Mouse (Mus musculus): ENCODE measurements around the gene Rita1.

Gene Rita1

DNA sequence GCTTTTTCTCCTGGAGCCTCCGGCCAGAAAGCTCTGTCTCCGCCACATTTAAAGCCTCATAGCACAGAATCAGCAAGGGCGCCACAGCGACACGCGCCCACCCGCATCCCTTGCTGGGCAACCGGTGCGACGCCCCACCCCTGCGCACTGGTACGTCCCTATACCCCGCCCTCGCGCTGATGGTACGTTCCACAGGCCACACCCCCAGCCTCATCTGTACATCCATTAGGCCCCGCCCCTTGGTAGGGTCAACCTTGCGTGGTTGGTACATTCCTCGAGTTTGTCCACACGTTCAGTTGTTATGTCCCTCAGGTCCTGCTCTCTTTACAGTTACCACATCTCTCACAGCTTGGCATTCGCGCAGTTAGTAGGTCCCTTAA lies at the start of gene Rita1, which contains the start of gene Ddx54:
TSS of gene Rita1 (minus strand) at position 148 of the 380 bp plus-strand sequence.
TSS of gene Ddx54 (plus strand) at position 298 of the 380 bp plus-strand sequence.
- peak; percentile 98 to 100 for DNase-seq (ENCODE audit: inconsistent age in 2 of 2, low spot score in 1 of 2)

DNA sequence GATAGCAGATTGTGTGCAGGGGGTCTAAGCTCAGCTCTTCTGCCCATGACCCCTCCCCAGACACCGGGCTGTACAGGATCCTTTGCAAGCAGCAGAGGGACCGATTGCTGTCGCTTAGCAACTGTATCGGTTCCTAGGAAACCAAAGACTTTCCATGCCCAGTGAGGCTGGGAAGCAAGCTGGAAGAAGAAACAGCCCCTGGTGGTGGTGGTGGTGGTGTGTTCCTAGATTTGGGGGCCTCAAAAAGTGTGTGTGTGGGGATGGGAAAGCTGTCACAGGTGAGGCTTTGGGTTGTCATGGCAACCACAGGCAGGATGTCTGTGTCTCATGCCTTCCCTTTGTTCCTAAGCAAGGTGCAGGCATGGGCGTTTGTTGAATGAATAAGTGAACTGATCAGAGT lies 48.4 kb upstream of the Rita1 start:
- no peak for DNase-seq (ENCODE audit: inconsistent age in 2 of 2, low spot score in 1 of 2)

DNA sequence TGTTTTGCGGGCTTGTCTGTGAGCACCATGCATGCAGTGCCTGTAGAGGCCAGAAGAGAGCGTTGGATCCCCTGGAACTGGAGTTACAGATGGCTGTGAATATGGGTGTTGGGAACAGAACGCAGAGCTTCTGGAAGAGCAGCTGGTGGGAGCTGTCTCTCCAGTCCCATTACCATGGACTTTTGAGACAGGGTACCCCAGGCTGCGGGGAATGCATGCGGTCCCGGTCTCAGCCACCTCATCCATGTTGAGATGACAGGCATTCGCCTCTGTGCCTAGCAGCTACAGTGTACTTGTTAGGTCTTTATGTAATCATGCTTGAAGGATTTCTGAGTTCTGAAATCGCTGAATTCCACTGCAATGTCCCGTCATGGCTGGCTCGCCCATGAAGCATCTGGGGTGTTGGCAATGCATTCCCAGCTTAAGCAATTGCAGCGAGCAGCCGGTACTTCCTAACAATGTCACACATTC lies 43.9 kb upstream of the Rita1 start:
- no peak for DNase-seq (ENCODE audit: inconsistent age in 2 of 2, low spot score in 1 of 2)

DNA sequence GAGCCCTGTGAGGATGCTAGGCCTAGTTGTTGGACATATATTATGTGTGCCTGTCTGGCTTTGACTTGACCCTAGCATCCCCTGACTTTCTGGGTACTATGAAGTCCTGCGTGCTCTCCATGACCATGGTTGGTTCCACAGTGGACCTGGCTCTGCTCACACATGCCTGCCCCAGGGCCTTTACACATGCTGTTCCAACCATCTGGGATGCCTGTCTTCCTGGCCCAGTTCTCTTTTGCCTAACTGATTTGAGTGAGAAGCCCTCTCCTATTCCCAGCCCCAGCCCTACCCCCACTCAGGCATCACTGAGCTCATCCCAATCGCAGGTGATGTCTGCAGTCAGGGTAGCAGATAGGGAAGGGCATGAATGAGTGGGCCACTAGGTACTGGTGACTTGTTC lies 41.5 kb upstream of the Rita1 start:
- no peak for DNase-seq (ENCODE audit: inconsistent age in 2 of 2, low spot score in 1 of 2)

DNA sequence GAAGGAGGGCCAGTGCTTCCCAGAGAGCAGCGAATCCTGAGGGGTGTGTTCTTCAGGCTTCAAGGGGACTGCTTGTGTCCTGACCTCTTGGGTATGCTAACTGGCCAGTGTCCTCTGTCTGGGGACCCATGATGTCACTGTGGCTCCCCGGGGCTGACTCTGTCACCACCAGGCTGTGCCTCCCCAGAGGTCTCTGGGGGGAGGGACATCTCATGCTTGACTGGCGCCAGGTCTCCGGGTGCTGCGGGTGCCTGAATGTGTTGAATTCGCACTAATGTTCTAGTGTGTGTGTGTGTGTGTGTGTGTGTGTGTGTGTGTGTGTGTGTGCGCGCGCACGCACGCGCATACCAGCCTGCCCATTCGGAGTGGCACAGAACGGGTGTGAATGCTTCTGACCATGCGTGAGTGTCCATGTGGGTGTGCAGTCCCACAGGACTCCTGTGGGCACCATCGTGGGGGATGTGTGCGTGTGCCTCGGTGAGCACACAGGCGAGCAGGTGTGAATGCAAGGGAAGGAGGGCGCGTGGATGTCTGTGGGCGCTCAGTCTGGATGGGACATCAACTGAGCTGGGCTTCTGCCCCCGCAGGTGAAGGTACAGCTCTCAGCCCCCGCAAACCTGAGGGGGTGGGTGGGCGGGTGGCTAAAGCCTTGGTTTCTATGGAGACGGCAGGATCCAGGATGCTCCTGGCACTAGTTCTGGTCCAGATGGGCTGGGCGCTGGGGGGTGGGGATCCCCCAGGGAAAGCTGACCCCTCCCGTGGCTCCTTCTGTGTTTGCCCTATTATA lies 40.7 kb upstream of the Rita1 start:
- DNase-seq (ENCODE audit: inconsistent age in 2 of 2, low spot score in 1 of 2) = no peak

DNA sequence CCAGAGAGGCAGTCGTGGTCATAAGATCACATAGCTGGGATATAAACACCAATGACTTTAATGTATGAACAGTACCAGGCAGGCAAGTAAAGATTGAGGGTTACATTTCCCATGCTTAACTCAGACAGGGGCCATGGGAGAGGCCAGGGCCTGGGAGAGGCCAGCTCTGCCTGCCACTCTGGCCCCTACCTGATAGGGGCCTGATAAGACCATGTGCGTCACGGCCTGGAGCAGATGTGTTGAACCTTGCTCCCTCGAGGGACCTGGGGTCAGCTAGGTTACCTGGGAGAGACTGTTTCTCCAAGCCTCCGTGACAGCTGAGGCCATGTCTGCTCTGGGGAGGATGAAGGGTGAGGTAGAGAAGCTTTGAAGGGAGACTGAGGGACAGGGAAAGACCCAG lies 38.8 kb upstream of the Rita1 start:
- DNase-seq (ENCODE audit: inconsistent age in 2 of 2, low spot score in 1 of 2) = no peak

DNA sequence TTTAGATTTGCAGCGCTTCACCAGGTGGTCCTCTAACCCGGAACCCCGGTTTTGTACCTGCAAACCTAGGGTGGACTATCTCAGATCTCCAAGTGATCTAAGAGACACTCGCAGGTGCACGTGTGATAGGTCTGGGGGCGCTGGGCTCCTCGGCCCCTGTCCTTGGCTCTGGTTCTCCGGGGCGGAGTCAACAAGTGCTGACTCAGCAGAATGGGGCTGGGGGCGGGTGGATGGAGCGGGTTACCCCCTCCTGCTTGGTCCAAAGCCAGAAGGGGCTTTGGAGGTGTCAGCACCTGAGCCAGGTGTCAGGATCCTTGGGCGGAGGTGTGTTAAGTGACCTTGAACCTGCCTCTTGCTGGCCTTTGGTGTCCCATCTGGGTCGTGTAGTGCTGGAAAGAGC lies 37.5 kb upstream of the Rita1 start:
- DNase-seq (ENCODE audit: inconsistent age in 2 of 2, low spot score in 1 of 2) = peak in 1 of 2 experiments; percentile 59

DNA sequence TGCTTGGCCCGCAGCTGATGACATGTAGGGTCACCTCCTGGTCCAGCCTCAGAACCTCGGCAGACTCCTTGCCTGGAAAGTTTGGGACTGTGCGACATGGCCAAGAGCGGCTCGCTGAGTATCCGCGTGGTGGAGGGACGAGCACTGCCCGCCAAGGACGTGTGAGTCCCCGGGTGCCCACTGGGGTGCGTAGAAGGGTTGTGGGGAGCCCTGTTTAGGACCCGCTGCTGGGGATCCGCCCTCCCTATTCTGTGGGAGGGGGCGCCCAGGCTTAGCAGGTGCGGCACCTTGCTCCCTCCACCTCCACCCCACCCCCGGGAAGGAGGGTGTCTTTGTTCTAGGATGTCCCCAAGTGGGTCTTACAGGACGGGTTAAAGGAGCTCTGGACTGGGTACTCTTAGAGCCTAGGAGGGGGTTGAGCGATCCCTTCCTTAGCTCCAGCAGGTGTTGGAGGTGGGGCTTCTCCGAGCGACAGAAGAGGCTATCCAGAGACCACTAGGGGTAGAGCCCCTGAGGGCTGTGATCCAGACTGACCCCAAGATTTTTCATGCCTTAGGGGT lies 37.1 kb upstream of the Rita1 start:
- DNase-seq (ENCODE audit: inconsistent age in 2 of 2, low spot score in 1 of 2) = no peak

DNA sequence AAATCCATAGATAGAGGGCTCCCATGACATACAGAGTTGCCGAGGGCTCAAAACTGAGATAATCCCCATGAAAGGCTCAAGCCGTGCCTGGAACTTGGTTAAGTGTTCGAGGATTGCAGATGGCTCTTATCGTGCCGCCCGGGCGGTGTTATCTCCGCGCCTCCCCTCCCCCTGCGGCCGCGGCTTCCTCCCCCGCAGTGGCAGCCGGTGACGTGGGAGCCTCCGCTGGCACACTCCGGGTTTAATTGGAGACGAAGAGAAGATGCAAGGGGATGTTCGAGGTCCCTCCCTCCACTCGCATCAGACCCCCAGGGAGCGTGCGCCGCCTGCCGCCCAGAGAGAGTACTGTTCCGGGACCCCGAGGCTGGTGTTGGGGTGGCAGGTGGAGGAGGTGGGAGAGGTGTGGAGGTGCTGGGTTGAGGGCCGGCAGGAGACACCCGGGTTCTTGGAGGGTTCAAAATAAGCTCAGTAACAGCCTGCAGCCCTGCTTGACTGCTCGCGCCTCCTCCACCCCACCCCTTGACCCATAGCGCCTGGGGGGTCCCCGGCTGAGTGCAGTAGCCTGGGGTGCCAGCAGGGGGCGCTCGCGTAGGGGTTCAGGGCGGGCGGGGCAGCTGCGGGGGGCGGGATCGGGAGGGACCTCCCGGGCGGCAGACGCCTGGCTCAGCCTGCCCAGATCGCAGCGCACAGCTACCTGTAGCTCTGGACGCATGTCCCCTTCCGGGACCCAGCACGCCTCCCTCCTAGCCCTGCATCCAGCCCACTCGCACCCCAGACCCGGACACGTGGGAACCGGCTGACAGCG lies 36.4 kb upstream of the Rita1 start, which contains the start of gene Rasal1:
TSS of gene Rasal1 (plus strand) at position 244 of the 805 bp plus-strand sequence.
- DNase-seq (ENCODE audit: inconsistent age in 2 of 2, low spot score in 1 of 2) = peak; percentile 72 to 90

DNA sequence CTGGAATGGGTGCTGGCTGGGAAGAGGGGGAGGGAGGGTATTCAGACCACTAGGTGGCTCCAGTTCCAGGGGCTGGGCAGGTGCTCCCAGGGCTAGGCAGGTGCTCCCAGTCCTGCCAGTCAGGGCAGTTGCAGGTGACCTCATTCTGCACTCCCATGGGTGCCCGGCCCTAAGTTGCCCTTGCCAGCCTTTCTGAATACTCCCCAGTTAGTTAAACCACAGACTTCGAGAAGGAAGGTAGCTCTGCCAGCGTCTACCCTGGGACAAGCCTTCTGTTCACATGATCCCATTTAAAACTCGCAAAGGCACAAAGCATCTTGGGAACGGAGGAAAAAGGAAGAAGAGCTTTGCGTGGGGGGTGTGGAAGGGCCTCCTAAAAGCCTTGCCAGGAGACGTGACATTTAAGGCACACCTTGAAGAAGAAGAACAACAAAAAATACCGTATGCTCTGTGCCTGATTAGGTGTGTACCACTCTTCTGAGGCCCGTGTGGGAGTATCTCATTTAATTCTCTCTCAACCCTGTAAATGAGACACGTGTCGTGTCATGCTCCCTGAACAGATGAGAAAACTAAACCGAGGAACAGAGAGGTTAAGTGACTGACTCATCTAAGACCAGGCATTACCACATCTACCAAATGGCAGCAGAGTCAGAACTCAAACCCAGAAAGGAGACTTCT lies 35.6 kb upstream of the Rita1 start:
- DNase-seq (ENCODE audit: inconsistent age in 2 of 2, low spot score in 1 of 2) = peak in 1 of 2 experiments; percentile 60

DNA sequence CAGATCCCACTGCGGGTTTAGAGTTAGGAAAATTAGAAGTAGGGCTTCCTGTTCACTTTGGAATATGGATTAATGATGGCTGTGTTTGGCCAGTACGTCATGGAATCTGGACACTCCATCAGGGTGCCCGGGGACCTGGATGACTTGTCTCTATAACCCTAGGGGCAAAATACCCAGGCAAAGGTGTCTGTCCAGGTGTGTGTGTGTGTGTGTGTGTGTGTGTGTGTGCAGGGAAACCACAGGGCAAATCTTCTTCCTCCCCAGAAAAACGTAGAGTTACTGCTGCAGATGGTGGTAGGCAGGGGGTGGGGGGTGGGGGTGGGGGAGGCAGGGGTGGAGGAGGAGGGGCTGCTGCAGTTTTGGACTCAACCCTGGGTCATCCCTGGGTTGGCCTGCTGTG lies 35.0 kb upstream of the Rita1 start:
- no peak for DNase-seq (ENCODE audit: inconsistent age in 2 of 2, low spot score in 1 of 2)

DNA sequence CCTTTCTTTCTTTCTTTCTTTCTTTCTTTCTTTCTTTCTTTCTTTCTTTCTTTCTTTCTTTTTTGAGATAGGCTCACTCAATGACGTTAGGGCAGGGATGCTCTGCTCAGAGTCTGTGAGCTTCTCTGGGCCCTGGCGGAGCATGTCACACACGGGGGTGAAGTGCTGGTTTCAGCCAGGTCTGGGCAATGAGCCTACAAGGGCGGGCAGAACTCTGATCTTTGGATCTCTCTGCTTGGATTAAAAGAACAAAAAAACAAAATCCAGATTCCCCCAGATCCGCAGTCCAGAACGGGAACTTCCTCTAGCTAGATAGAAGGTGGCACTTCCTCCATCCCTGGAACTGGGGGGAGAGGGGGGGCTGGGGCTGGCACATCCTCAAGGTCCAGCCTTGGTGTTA lies 33.5 kb upstream of the Rita1 start:
- DNase-seq (ENCODE audit: inconsistent age in 2 of 2, low spot score in 1 of 2) = peak; percentile 60 to 77

DNA sequence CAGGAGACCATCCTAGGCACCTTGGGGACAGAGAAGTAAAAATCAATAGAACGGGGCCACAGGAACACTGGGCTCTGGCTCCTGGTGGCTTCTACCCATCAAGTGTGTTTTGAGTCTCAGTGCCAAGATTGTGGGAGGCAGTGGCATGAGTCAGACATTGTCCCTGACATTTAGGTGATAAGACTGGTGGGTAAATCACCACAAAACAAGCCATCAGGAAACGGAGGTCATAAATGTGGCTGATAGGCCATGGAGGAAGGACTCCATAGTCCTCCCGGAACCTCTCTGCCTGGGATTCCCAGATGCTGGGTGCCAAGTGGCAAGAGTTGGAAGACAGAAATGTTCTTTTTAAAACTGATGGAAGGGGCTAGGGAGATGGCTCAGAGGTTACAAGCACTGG lies 31.8 kb upstream of the Rita1 start:
- peak; percentile 86 to 93 for DNase-seq (ENCODE audit: inconsistent age in 2 of 2, low spot score in 1 of 2)

DNA sequence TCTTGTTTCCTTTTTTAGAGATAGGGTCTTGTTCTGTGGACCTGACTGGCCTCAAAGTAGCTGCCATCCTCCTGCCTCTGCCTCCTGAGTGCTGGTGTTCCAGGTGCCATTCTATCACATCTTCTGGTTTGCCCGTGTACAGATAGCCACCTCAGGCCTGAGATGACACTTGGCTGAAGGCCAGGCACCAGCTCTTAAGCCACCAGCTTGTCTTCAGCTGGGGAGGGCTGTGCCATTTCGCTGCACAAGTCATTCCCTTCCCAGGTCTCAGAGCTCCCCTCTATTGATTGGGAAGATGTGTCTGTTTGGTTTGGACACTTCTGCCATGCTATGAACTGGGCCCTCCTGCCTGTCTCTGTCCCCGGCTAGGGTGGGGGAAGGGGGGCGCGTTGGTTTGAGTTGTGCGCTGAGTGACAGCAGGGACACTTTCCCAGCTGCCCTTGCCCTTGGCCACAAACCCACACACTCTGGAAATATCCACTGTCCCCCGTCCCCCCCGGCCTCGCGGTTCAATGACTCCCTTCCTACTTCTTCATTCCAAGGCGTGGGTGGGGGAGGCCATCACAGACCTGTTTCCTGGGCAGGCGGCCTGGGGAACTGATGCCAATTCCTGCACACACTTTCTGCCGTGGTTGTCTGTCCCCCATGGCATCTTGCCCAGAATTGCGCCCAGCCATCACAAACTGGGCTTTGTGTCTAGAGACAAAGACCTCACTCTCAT lies 31.1 kb upstream of the Rita1 start:
- peak; percentile 79 to 91 for DNase-seq (ENCODE audit: inconsistent age in 2 of 2, low spot score in 1 of 2)

DNA sequence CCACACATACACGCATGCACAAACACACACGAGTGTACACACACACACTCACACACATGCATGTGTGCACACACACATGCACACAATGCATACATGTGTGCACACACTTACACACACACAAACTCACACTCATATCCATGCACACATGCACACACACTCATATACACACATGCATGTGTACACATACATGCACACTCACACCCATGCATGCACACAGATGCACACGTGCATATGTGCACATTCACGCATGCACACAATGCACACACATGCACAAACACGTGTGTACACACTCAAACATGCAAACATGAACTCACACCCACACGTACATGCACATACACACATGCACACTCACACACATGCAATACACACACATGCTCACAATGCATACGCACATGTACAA lies 27.7 kb upstream of the Rita1 start:
- DNase-seq (ENCODE audit: inconsistent age in 2 of 2, low spot score in 1 of 2) = no peak

DNA sequence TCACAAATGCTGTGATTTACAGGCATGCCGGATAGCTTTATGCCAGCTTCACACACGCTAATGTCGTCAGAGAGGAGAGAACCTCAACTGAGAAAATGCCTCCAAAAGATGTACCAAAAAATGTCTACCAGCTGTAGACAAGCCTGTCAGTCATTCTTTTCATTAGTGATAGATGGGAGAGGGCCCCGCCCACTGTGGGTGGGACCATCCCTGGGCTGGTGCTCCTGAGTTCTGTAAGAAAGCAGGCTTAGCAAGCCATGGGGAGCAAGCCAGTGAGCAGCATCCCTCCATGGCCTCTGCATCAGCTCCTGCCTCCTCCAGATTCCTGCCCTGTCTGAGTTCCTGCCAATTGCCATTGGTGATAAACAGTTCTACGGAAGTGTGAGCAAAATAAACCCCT lies 23.2 kb upstream of the Rita1 start:
- DNase-seq (ENCODE audit: inconsistent age in 2 of 2, low spot score in 1 of 2) = no peak

DNA sequence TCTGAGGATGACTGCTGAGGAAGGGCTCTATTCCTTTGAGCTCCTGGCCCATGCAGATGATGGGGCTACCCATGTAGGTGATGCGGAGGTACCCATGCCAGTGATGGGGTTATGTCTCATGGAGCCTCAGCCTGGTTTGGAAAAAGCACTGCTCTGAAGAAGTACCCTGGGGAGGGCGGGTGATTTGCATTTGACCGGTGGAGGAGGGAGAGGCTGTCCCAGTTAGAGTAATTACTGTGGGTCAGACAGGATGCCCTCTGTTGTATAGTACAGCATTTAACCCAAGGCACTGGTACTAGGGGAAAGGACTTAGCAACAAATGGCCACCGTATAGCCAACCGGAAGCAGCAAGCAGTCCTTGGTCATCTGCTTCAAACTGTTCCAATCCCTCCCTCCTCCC lies 22.5 kb upstream of the Rita1 start:
- DNase-seq (ENCODE audit: inconsistent age in 2 of 2, low spot score in 1 of 2) = peak in 1 of 2 experiments; percentile 31

DNA sequence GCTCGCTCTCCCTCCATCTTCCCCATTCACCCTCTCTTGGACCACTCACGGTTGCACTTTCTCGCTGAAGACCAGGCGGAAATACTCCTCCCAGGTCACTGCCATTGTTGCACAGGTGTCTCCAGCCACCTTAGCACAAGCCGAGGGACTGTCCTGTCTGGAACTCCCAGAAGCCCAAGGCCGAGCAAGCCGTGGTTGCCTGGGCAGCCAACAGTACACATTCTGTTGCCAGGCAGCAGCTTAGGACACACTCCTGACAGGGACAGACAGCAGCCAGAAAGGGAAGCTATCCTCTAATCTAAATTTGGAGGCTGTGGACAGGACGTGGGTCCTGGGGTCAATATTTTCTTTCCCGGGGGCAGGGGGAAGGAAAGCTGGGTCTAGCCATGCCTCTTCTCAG lies 21.7 kb upstream of the Rita1 start, which contains the start of gene Cfap73:
TSS of gene Cfap73 (minus strand) at position 105 of the 400 bp plus-strand sequence.
- DNase-seq (ENCODE audit: inconsistent age in 2 of 2, low spot score in 1 of 2) = peak; percentile 57 to 78

DNA sequence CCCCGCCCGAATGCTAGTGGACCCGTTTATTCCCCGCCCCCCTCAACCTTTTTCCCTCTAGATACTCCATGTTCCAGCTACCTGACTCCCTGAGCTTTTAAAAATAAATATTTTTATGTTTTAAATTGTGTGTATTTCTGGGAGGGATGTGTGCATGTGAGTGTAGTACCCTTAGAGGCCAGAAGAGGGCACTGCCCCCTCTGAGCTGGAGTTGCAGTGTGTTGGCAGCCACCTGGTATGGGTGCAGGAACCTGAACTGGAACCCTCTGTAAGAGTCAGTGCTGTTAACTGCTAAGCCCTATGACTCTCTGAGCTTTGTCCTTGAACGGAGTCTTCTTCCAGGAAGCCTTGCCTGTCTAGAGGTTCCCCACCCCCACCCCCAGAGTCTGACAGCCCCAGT lies 19.5 kb upstream of the Rita1 start:
- DNase-seq (ENCODE audit: inconsistent age in 2 of 2, low spot score in 1 of 2) = no peak

DNA sequence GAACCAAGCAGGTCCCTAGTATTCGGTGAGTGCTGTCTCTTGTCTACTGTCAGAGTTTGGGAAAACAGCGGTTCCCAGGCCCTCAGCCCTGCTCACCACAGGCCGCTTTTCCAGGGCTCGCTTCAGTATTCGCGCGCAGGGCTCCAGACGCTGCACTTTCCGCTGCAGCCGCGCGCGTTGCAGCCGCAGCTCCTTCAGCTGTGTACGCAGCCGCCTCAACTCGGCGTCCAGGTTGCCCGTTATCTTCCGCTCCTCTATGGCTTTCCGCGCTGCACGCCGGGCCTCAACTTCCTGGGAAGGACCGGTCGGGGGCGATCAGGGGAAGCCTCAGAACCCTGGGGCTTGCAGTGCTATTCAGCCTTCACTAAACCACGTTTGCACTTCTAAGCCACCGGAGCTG lies 18.7 kb upstream of the Rita1 start:
- peak in 1 of 2 experiments; percentile 80 for DNase-seq (ENCODE audit: inconsistent age in 2 of 2, low spot score in 1 of 2)
